Mouse (Mus musculus) bone marrow macrophage, adult 2 months (primary cell): ENCODE results near the gene Ccdc186. TPM values are rescaled to one million over a fixed set of nuclear protein-coding genes. Genes with fewer than 3 reads are reported as not detected.
A peak's percentile ranks its signal among the peaks of the same experiment; 100 is the strongest.
"Not testable (repeated sequence)": the region's sequence is repeated elsewhere in the genome, so short reads cannot be mapped to it uniquely, and the experiment has no call there.

Source experiments
- H3K27ac ChIP-seq: 2 replicates; pipeline ENCODE4 v1.5.1; 2012; ENCODE audit warnings: low read depth, low read length; ENCODE audit not compliant: insufficient read depth
- H3K4me1 ChIP-seq: 2 replicates; pipeline ENCODE4 v1.6.1; 2012; ENCODE audit warnings: low read length; ENCODE audit not compliant: control insufficient read depth, insufficient read depth
- H3K4me3 ChIP-seq: 2 replicates; pipeline ENCODE4 v1.5.1; 2012; ENCODE audit warnings: mild to moderate bottlenecking, low read length, moderate library complexity; ENCODE audit not compliant: insufficient read depth
- CTCF ChIP-seq: IDR thresholded peaks from 2 replicates; pipeline ENCODE4 v1.5.1; 2012; ENCODE audit warnings: low read depth, mild to moderate bottlenecking, low read length, moderate library complexity
- POLR2A ChIP-seq: IDR thresholded peaks from 2 replicates; pipeline ENCODE4 v1.6.1; 2012; ENCODE audit warnings: mild to moderate bottlenecking, low read depth, low read length, borderline replicate concordance
- polyA plus RNA-seq: library from polyadenylated mRNA; stranded (reverse); fragments of >200 nt; gene quantifications from 2 replicates; pipeline ENCODE4 v1.2.4, GENCODE M21; 2012; ENCODE audit not compliant: missing spikeins, insufficient read depth, insufficient read length

The Ccdc186 gene
- polyA plus RNA-seq, 1 experiment: 22.2 TPM

- H3K4me1 ChIP-seq: peaks cover 27% of the 10 kb centered on the region
- no peak for TF ChIP-seq POLR2A
- TF ChIP-seq CTCF: no peak
- H3K27ac ChIP-seq: no peak overlapping the region
- H3K4me3 ChIP-seq: no peak overlapping the region
Observed at GRCm38 (mm10) chr19:56805366-56805765, 16.6 kb downstream of the Ccdc186 start.

GRCm38 (mm10) chr19:56802352-56802746, 19.6 kb downstream of the Ccdc186 start:
- Histone ChIP-seq H3K4me1 (peaks cover 39% of the 10 kb centered on the region), H3K4me3 (no peak overlapping the region), H3K27ac (no peak overlapping the region)
- no peak for TF ChIP-seq CTCF
- no peak for TF ChIP-seq POLR2A

GRCm38 (mm10) chr19:56801656-56802351, 20.2 kb downstream of the Ccdc186 start:
- TF ChIP-seq POLR2A (no peak), CTCF (no peak)
- H3K27ac ChIP-seq: peak overlapping the region; percentile 66
- peaks cover 41% of the 10 kb centered on the region for H3K4me1 ChIP-seq

GRCm38 (mm10) chr19:56800930-56801655, 20.9 kb downstream of the Ccdc186 start:
- no peak for TF ChIP-seq POLR2A
- TF ChIP-seq CTCF: no peak
- H3K4me3 ChIP-seq: peak overlapping the region; percentile 28; the same call in 1 of the 2 replicates
- H3K27ac ChIP-seq: peak overlapping the region; percentile 72
- H3K4me1 ChIP-seq: peaks cover 41% of the 10 kb centered on the region

More at GRCm38 (mm10) chr19:56801656-56802351, 20.2 kb downstream of the Ccdc186 start:
- peak overlapping the region; percentile 0; the same call in 1 of the 2 replicates for H3K4me3 ChIP-seq

- no peak overlapping the region for H3K4me3 ChIP-seq
- TF ChIP-seq CTCF (no peak), POLR2A (no peak)
- H3K27ac ChIP-seq: peak overlapping the region; percentile 72
- H3K4me1 ChIP-seq: peaks cover 41% of the 10 kb centered on the region
Observed at GRCm38 (mm10) chr19:56800226-56800625, 21.8 kb downstream of the Ccdc186 start.

GRCm38 (mm10) chr19:56797376-56797775, 24.6 kb downstream of the Ccdc186 start:
- no peak for TF ChIP-seq POLR2A
- no peak for TF ChIP-seq CTCF
- H3K27ac ChIP-seq: no peak overlapping the region
- H3K4me1 ChIP-seq: peaks cover 30% of the 10 kb centered on the region
- no peak overlapping the region for H3K4me3 ChIP-seq

- TF ChIP-seq CTCF (no peak), POLR2A (no peak)
- Histone ChIP-seq H3K4me1 (no peaks in the 10 kb centered on the region), H3K4me3 (no peak overlapping the region), H3K27ac (no peak overlapping the region)
Observed at GRCm38 (mm10) chr19:56788952-56789351, 33.0 kb downstream of the Ccdc186 start.

GRCm38 (mm10) chr19:56787911-56788310, 34.1 kb downstream of the Ccdc186 start:
- no peaks in the 10 kb centered on the region for H3K4me1 ChIP-seq
- TF ChIP-seq POLR2A (no peak), CTCF (no peak)
- no peak overlapping the region for H3K4me3 ChIP-seq
- H3K27ac ChIP-seq: no peak overlapping the region

GRCm38 (mm10) chr19:56778532-56778931, 43.5 kb downstream of the Ccdc186 start:
- not testable (repeated sequence) for H3K4me3 ChIP-seq, H3K27ac ChIP-seq
- H3K4me1 ChIP-seq: peaks cover 18% of the 10 kb centered on the region

GRCm38 (mm10) chr19:56776719-56777382, 45.1 kb downstream of the Ccdc186 start:
- TF ChIP-seq CTCF: peak; percentile 84
- no peak for TF ChIP-seq POLR2A
- Histone ChIP-seq H3K4me1 (peaks cover 29% of the 10 kb centered on the region), H3K4me3 (no peak overlapping the region), H3K27ac (no peak overlapping the region)
